In the genomic region with DNA sequence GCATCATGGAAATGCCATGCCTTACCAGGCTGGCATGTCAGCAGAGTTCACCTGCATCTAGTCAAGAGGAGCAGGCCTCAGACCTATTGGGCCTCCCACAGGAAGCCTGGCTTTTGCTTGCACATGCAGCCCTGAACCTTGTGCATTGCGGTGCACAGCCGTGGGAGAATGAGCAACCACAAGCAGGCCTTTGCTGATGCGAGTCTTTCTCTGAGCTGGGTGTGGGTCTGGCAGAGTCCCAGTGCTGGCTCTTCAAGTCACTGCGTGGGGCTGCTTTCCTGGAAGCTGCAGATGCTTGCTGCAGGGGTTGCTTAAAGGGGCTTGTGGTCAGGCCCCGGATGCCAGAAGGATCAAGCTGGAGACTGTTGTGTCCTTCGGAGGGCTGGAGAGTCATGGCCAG, we compare ENCODE assay signal across 15 mouse cellular contexts.
A peak's percentile ranks its signal among the peaks of the same experiment; 100 is the strongest.
DNase-seq lines count a peak whose midpoint lies in the region; ATAC-seq and TF ChIP-seq lines count a peak whose summit lies in the region.
"Had no signal": no experiment of that assay in that cellular context is flagged by ENCODE, and none has a peak within 500 bp of the region (broad histone marks: within the 10 kb centered on the region; RNA-seq: fewer than 3 reads in every experiment).

No protein-coding gene starts in this region.

- no peak for TF ChIP-seq EP300 in stomach, postnatal 0 days (optimal IDR thresholded peaks at IDR 0.05)

- no peak; the same call in 1 of the 2 replicates for ATAC-seq in embryonic facial prominence, embryonic 14.5 days (ENCODE audit: low read depth)
- 0 out of 2 replicates have a peak, but pooled peaks have one; percentile 16 for ATAC-seq in stomach, postnatal 0 days (ENCODE audit: low FRiP score, low TSS enrichment)
- ATAC-seq in intestine, embryonic 16.5 days = no peak
- no peak for ATAC-seq in megakaryocyte-erythroid progenitor cell, adult 5-6 weeks (replicated peaks; ENCODE audit: low FRiP score, low TSS enrichment, poor library complexity, severe bottlenecking)
- ATAC-seq: forebrain, embryonic 15.5 days; intestine, embryonic 15.5 days; lung, postnatal 0 days had no signal

- H3K9me3 ChIP-seq in embryonic facial prominence, embryonic 14.5 days (ENCODE audit: control insufficient read depth, low read length) = no peaks in the 10 kb centered on the region
- H3K9me3 ChIP-seq in stomach, postnatal 0 days (ENCODE audit: control insufficient read depth, low read length) = no peaks in the 10 kb centered on the region
- no peaks in the 10 kb centered on the region for H3K9me3 ChIP-seq in intestine, embryonic 16.5 days (ENCODE audit: control insufficient read depth, low read length)
- H3K9me3 ChIP-seq: forebrain, embryonic 15.5 days; heart, embryonic 13.5 days; intestine, embryonic 15.5 days had no signal

- intact Hi-C loops in gastrocnemius, adult 2 months (cut with DNase I) = no loop called here

- no peak overlapping the region for H3K9ac ChIP-seq in embryonic facial prominence, embryonic 14.5 days (ENCODE audit: low read depth, low read length)
- no peak overlapping the region for H3K9ac ChIP-seq in stomach, postnatal 0 days (ENCODE audit: low read length)
- H3K9ac ChIP-seq in intestine, embryonic 16.5 days (ENCODE audit: low read depth, low read length) = no peak overlapping the region
- H3K9ac ChIP-seq: forebrain, embryonic 15.5 days; heart, embryonic 13.5 days; intestine, embryonic 15.5 days had no signal

- H3K27me3 ChIP-seq in embryonic facial prominence, embryonic 14.5 days (replicated peaks; ENCODE audit: control insufficient read depth, insufficient read depth, low read length) = no peaks in the 10 kb centered on the region
- H3K27me3 ChIP-seq in stomach, postnatal 0 days (ENCODE audit: control insufficient read depth, insufficient read depth, low read length) = no peaks in the 10 kb centered on the region
- no peaks in the 10 kb centered on the region for H3K27me3 ChIP-seq in intestine, embryonic 16.5 days (replicated peaks; ENCODE audit: control insufficient read depth, insufficient read depth, low read length)
- H3K27me3 ChIP-seq: forebrain, embryonic 15.5 days; intestine, embryonic 15.5 days had no signal

- H3K27ac ChIP-seq in gastrocnemius, adult 2 months = no peak overlapping the region
- H3K27ac ChIP-seq in embryonic facial prominence, embryonic 14.5 days (replicated peaks; ENCODE audit: low read depth, low read length) = no peak overlapping the region; the same call in 1 of the 2 replicates
- no peak overlapping the region for H3K27ac ChIP-seq in stomach, postnatal 0 days (replicated peaks)
- no peak overlapping the region for H3K27ac ChIP-seq in intestine, embryonic 16.5 days (ENCODE audit: low read length)
- H3K27ac ChIP-seq: forebrain, embryonic 15.5 days; heart, embryonic 13.5 days; intestine, embryonic 15.5 days had no signal

- H3K36me3 ChIP-seq in embryonic facial prominence, embryonic 14.5 days (ENCODE audit: control insufficient read depth, insufficient read depth, low read length) = peaks cover 63% of the 10 kb centered on the region
- H3K36me3 ChIP-seq in stomach, postnatal 0 days (ENCODE audit: control insufficient read depth, insufficient read depth, low read length) = peaks cover 7% of the 10 kb centered on the region; the same call in 1 of the 2 replicates
- H3K36me3 ChIP-seq in intestine, embryonic 16.5 days (ENCODE audit: control insufficient read depth, insufficient read depth, low read length) = peaks cover 5% of the 10 kb centered on the region
- H3K36me3 ChIP-seq: forebrain, embryonic 15.5 days had no signal

- H3K4me2 ChIP-seq in embryonic facial prominence, embryonic 14.5 days (ENCODE audit: low read depth, low read length) = no peak overlapping the region
- H3K4me2 ChIP-seq in stomach, postnatal 0 days (replicated peaks; ENCODE audit: low read depth) = no peak overlapping the region
- no peak overlapping the region for H3K4me2 ChIP-seq in intestine, embryonic 16.5 days (ENCODE audit: low read depth, low read length)
- H3K4me2 ChIP-seq: forebrain, embryonic 15.5 days; heart, embryonic 13.5 days; intestine, embryonic 15.5 days had no signal

- peak; percentile 51 for DNase-seq in gastrocnemius, adult 2 months
- DNase-seq in gastrocnemius, adult 8-10 months (ENCODE audit: low spot score in 2 of 2) = no peak
- peak; percentile 19 for DNase-seq in lung, postnatal 14 days
- DNase-seq in lung, postnatal 36 days = no peak
- peak; percentile 75 for DNase-seq in embryonic facial prominence, embryonic 14.5 days (ENCODE audit: low spot score)
- DNase-seq in stomach, postnatal 0 days (ENCODE audit: low spot score) = no peak
- DNase-seq: B cell, adult 2 months; right cerebral cortex, postnatal 25 days had no signal

- WGBS in embryonic facial prominence, embryonic 14.5 days = 80% methylated on average over 6 of the region's 6 CpGs
- 57% methylated on average over 6 of the region's 6 CpGs for WGBS in stomach, postnatal 0 days
- 82% methylated on average over 6 of the region's 6 CpGs for WGBS in intestine, embryonic 16.5 days

- no peak overlapping the region for H3K4me3 ChIP-seq in gastrocnemius, adult 2 months
- no peak overlapping the region for H3K4me3 ChIP-seq in embryonic facial prominence, embryonic 14.5 days (ENCODE audit: low read depth, low read length)
- no peak overlapping the region for H3K4me3 ChIP-seq in stomach, postnatal 0 days (ENCODE audit: low read depth, low read length)
- H3K4me3 ChIP-seq in intestine, embryonic 16.5 days (ENCODE audit: low read length) = no peak overlapping the region
- H3K4me3 ChIP-seq: forebrain, embryonic 15.5 days; heart, embryonic 13.5 days; intestine, embryonic 15.5 days; myocyte had no signal

- no peaks in the 10 kb centered on the region for H3K4me1 ChIP-seq in embryonic facial prominence, embryonic 14.5 days (ENCODE audit: control insufficient read depth, insufficient read depth, low read length)
- H3K4me1 ChIP-seq in stomach, postnatal 0 days (replicated peaks; ENCODE audit: control insufficient read depth, insufficient read depth) = no peaks in the 10 kb centered on the region
- no peaks in the 10 kb centered on the region for H3K4me1 ChIP-seq in intestine, embryonic 16.5 days (ENCODE audit: control insufficient read depth, insufficient read depth, low read length)
- H3K4me1 ChIP-seq: forebrain, embryonic 15.5 days; intestine, embryonic 15.5 days had no signal

- TF ChIP-seq CTCF in gastrocnemius, adult 2 months (IDR thresholded peaks at IDR 0.05) = no peak
- no peak for TF ChIP-seq CTCF in stomach, postnatal 0 days (IDR thresholded peaks at IDR 0.05; ENCODE audit: low read depth)

Comparison
In these comparisons a context has a peak if more than half of its experiments do, and no peak if none do; other contexts are left out.
1. DNase-seq: peak in gastrocnemius, adult 2 months (single experiment), lung, postnatal 14 days (single experiment) and embryonic facial prominence, embryonic 14.5 days (single experiment); none in gastrocnemius, adult 8-10 months (0 of 2), lung, postnatal 36 days (single experiment) and stomach, postnatal 0 days (single experiment).